Mouse (Mus musculus): ENCODE results near the gene Map1b. TPM values are rescaled to one million over a fixed set of nuclear protein-coding genes. Genes with fewer than 3 reads are reported as not detected.
A peak's percentile ranks its signal among the peaks of the same experiment; 100 is the strongest.

Gene Map1b
- polyA plus RNA-seq, 1 experiment from 2014 or later, result 460 TPM

DNA sequence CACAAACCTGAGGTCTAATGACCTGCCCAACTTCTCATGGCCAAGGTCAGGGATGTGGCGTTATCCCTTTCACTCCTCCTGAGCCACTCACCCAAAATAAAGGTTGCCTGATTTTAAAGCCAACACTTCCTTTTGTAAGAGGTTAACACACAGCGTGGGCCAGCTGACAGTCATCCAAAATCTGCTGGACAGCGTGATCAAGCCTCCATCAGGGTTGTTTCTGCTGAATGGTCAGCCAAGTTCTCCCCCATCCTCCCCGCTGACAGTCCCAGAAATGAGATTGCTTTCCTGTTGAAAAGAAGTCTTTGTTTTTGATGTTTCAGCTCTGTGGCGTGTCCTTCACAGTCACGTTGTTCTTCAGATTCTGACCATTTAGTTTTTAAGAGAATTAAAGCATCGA is 65.6 kb downstream of the Map1b start:
- peaks cover 62% of the 10 kb centered on the region for H3K4me1 ChIP-seq
- WGBS, result 89% methylated on average over 7 of the region's 7 CpGs
- H3K27ac ChIP-seq, result 0 out of 2 replicates have a peak overlapping the region, but pooled peaks have one; percentile 94

DNA sequence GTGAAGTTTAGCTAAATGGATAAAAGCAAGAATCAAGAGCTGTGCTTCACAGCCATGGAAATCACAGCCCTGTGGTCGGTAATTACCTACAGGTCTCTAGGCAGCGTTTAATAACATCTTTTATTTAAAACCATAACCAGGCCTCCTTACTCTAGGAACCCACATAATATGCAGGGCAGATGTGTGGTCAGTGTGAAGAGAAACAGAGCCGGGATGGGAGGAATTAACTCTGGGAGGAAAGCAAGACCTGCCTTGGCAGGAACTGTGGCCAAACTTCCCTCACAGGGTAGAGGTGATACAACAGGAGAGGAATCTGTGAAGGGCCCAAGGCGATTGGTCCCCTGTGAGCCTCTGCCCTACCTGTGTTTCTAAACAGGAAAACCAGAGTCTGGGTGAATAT is 66.8 kb downstream of the Map1b start:
- Histone ChIP-seq H3K27ac (peak overlapping the region; percentile 94), H3K27me3 (ENCODE audit: poor library complexity, severe bottlenecking) (no peaks in the 10 kb centered on the region), H3K36me3 (replicated peaks) (peaks cover 43% of the 10 kb centered on the region), H3K4me1 (peaks cover 69% of the 10 kb centered on the region), H3K4me3 (no peak overlapping the region), H3K9me3 (no peaks in the 10 kb centered on the region)
- no peak for DNase-seq (ENCODE audit: extremely low spot score, low spot score)
- WGBS, result 84% methylated on average over 4 of the region's 4 CpGs

More for the DNA sequence above, 65.6 kb downstream of the Map1b start:
- no peaks in the 10 kb centered on the region for H3K9me3 ChIP-seq
- DNase-seq (ENCODE audit: extremely low spot score, low spot score), result no peak
- H3K27me3 ChIP-seq (ENCODE audit: poor library complexity, severe bottlenecking), result no peaks in the 10 kb centered on the region
- peaks cover 51% of the 10 kb centered on the region for H3K36me3 ChIP-seq (replicated peaks)
- no peak overlapping the region for H3K4me3 ChIP-seq

DNA sequence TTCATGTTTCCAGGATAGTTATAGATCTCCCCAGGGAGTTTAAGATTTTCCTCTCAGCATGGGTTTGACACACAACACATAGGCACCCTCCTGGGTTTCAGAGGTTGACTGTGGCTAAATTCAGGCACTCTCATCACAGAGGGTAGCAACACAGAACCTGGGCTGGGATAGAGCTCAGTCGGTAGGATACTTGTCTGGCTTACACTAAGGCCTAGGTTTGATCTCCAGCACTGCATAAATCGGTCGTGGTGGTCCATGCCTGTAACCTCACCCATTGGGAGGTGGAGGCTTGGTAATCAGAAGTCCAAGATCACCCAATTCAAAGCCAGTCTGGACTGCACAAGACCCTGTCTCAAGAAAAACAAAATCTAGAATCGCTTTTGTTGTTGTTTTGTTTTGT is 68.1 kb downstream of the Map1b start:
- peaks cover 45% of the 10 kb centered on the region for H3K36me3 ChIP-seq (replicated peaks)
- H3K4me3 ChIP-seq, result no peak overlapping the region
- 40% methylated on average over 4 of the region's 4 CpGs for WGBS
- H3K27ac ChIP-seq, result peak overlapping the region; percentile 94
- DNase-seq (ENCODE audit: extremely low spot score, low spot score), result no peak
- peaks cover 82% of the 10 kb centered on the region for H3K4me1 ChIP-seq
- no peaks in the 10 kb centered on the region for H3K27me3 ChIP-seq (ENCODE audit: poor library complexity, severe bottlenecking)
- no peaks in the 10 kb centered on the region for H3K9me3 ChIP-seq

DNA sequence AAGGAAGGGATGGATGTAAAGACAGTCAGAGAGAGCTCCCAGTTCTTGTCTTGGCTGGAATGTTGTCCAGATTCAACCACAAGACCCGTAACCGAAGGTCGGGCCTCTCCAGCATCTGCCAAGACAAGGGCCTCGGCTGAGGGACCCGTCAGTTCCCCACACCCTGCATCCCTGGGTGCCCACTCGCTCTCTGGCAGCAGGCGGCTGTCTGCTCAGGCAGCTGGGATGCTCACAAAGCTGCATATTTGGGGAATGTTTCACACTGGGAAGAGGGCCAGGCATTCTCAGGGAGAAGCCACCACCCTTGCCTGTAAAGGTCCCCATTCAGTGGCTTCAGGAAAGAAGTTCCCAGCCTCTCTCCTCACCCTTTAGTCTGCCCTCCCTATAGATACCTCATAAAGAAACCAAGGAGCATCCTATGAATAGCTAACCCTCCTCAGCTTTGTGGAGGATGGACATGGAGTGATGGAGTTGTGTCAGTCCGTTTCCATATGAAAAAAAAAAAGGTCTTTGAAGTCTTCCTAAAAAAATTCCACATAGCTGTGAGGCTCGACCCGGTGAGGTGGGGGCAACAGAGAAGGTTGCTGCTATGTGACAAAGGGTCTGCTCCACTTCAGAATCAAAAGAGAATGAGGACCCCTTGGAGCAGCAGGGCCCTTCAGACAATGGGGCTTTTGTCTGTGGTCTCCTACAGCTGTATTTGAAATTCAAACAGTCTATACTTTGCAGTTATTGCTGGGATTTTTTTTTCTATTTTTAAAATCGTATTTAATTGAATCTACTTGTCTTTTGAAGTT is 68.7 kb downstream of the Map1b start:
- H3K27ac ChIP-seq, result peak overlapping the region; percentile 94
- H3K4me3 ChIP-seq, result peak overlapping the region; percentile 57
- H3K36me3 ChIP-seq (replicated peaks), result peaks cover 41% of the 10 kb centered on the region
- H3K9me3 ChIP-seq, result no peaks in the 10 kb centered on the region
- peak; percentile 29 for DNase-seq (ENCODE audit: extremely low spot score, low spot score)
- peaks cover 89% of the 10 kb centered on the region for H3K4me1 ChIP-seq
- H3K27me3 ChIP-seq (ENCODE audit: poor library complexity, severe bottlenecking), result no peaks in the 10 kb centered on the region
- 49% methylated on average over 11 of the region's 11 CpGs for WGBS

DNA sequence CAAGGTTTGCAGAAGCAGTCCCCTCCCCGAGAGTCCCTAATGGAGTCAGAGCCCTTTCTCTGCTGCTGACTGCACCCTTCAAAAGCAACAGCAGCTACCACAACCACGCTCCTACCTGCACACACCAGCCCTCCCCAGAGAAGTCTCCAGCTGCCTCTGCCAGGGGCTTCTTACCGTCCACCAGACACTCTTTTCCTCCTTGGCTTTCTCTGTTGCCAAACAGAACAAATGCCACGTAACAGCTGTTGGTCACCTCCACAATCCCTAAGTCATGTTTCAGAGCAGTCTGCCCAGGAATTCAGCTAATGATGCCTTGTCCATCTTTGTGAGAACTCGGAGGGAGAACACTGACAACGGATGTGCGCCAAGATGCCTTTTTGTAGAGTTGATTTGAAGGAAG is 69.3 kb downstream of the Map1b start:
- H3K9me3 ChIP-seq, result no peaks in the 10 kb centered on the region
- peaks cover 46% of the 10 kb centered on the region for H3K36me3 ChIP-seq (replicated peaks)
- no peaks in the 10 kb centered on the region for H3K27me3 ChIP-seq (ENCODE audit: poor library complexity, severe bottlenecking)
- 78% methylated on average over 7 of the region's 7 CpGs for WGBS
- peaks cover 95% of the 10 kb centered on the region for H3K4me1 ChIP-seq
- H3K27ac ChIP-seq, result peak overlapping the region; percentile 94
- peak overlapping the region; percentile 57 for H3K4me3 ChIP-seq
- no peak for DNase-seq (ENCODE audit: extremely low spot score, low spot score)

DNA sequence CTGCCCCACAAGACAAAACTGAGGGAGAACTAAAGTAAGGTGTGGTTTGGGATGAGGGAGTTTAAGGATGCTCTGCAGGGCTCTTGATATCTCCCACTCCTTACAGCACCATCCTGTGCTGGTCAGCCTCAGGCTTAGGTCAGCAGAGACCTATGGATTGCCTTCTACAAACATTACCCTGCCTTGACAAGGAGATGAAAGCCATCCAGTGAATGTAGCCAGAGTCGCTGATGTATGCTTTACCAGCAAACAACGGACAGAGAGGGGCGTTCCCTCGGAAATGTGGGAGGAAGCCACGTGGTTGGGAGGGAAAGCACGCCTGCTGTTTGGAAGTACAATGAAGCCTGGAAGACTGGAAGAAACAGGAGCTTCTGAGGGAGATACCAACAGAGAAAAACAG is 71.5 kb downstream of the Map1b start:
- WGBS, result 2% methylated on average over 6 of the region's 6 CpGs
- Histone ChIP-seq H3K27ac (peak overlapping the region; percentile 94), H3K4me1 (peaks cover 94% of the 10 kb centered on the region), H3K36me3 (replicated peaks) (peaks cover 52% of the 10 kb centered on the region), H3K4me3 (peak overlapping the region; percentile 57), H3K9me3 (no peaks in the 10 kb centered on the region; the same call in 1 of the 2 replicates), H3K27me3 (ENCODE audit: poor library complexity, severe bottlenecking) (no peaks in the 10 kb centered on the region)
- DNase-seq (ENCODE audit: extremely low spot score, low spot score), result peak; percentile 84

DNA sequence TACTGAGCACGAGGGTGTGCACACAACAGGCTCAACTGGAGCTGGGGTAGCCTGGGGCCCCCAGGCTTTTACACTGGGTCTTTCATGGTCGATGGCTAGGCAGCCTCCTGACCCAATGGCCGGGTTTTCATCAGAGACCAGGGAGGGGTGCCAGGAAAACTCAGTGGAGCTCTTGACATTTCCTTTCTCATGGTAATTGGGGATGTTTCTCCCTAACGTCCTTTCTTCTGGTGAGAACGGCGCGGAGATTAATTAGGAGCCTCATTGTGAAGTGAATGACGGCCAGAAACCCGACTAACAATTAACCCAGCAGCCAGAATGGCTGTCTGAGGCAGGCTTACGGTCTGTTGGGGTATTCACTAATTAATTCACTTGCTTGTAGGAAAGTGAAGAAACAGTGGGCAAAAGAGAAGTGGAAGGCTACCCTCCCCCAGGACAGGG is 71.9 kb downstream of the Map1b start:
- peak; percentile 86 for DNase-seq (ENCODE audit: extremely low spot score, low spot score)

DNA sequence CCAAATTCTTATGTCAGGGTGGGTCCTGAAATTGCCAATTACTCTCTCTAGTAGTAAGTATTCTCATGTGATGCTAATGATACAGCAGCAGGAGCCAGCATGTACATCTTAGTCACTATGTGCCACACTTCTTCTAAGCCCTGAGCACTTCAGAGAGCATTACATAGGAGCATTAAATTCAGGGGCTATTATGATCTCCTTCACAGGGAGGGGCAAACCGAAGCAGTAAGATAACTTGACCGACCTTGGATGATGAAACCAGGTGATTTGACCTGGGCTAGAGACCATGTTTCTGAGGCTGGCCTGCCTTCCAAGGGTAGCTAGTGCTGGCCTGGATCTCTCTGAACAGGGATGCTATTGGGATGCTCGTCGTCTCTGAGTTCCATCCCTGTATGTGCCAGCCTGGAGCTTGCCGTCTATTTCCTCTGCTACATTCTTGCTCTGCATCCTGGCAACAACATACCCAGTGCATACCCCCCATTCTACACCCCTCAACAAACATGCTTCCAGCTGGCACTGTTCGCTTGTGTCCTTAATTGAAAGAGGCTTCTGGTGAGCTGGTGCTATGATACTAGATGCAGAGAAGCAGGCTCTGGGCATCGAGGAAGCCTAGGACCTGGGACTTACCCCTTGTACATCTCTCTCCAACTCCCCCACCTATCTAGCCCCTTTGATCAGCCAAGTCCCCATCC is 72.7 kb downstream of the Map1b start:
- peak overlapping the region; percentile 94 for H3K27ac ChIP-seq

More for the DNA sequence above, 71.9 kb downstream of the Map1b start:
- H3K4me1 ChIP-seq, result peaks cover 90% of the 10 kb centered on the region
- H3K27ac ChIP-seq, result peak overlapping the region; percentile 94
- H3K27me3 ChIP-seq (ENCODE audit: poor library complexity, severe bottlenecking), result no peaks in the 10 kb centered on the region
- H3K9me3 ChIP-seq, result no peaks in the 10 kb centered on the region; the same call in 1 of the 2 replicates
- peak overlapping the region; percentile 57 for H3K4me3 ChIP-seq
- 5% methylated on average over 10 of the region's 10 CpGs for WGBS
- H3K36me3 ChIP-seq (replicated peaks), result peaks cover 52% of the 10 kb centered on the region

DNA sequence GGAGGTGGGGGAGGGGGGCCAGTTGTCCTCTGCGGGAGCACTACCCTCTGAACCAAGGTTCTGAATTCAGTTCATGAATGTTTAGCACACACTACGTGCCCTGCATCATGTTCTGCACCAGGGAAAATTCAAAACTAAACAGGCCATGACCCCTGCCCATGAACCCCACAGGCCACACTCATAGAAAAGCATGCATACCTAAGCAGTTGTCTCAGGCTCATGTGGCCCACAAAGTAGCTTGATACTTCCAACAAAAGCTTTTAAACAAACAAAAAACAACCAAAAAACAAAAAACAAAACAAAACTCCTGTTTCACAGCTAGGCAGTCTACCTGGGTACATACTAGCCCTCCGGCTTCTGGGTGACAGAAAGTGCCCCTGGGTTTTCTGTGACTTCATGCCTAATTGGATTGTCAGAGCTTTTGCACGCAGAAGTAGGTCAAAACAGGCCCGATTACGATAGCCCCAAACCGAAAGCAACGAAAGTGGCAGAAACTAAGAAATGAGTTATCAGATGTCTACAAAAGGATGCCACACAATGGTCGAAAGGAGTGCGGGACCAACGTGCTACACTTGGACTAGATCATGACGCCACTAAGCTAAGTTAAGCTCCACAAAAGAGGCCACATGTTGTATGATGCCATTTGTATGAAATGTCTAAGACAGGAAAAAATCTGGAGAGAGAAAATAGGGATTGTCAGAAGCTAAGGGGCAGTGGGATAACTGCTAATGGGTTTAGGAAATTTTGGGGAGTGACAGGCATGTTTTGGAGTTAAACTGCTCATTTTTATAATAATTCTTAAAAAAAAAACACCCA is 73.7 kb downstream of the Map1b start:
- no peaks in the 10 kb centered on the region; the same call in 1 of the 2 replicates for H3K9me3 ChIP-seq
- DNase-seq (ENCODE audit: extremely low spot score, low spot score), result peak; percentile 18
- H3K4me3 ChIP-seq, result peak overlapping the region; percentile 57
- no peaks in the 10 kb centered on the region for H3K27me3 ChIP-seq (ENCODE audit: poor library complexity, severe bottlenecking)
- H3K4me1 ChIP-seq, result peaks cover 72% of the 10 kb centered on the region
- 40% methylated on average over 12 of the region's 12 CpGs for WGBS
- peak overlapping the region; percentile 94 for H3K27ac ChIP-seq
- H3K36me3 ChIP-seq (replicated peaks), result peaks cover 65% of the 10 kb centered on the region

More for the DNA sequence above, 72.7 kb downstream of the Map1b start:
- H3K36me3 ChIP-seq (replicated peaks), result peaks cover 55% of the 10 kb centered on the region
- no peaks in the 10 kb centered on the region; the same call in 1 of the 2 replicates for H3K9me3 ChIP-seq
- no peaks in the 10 kb centered on the region for H3K27me3 ChIP-seq (ENCODE audit: poor library complexity, severe bottlenecking)
- peak; percentile 44 for DNase-seq (ENCODE audit: extremely low spot score, low spot score)
- H3K4me1 ChIP-seq, result peaks cover 82% of the 10 kb centered on the region
- 33% methylated on average over 7 of the region's 7 CpGs for WGBS
- H3K4me3 ChIP-seq, result peak overlapping the region; percentile 57

DNA sequence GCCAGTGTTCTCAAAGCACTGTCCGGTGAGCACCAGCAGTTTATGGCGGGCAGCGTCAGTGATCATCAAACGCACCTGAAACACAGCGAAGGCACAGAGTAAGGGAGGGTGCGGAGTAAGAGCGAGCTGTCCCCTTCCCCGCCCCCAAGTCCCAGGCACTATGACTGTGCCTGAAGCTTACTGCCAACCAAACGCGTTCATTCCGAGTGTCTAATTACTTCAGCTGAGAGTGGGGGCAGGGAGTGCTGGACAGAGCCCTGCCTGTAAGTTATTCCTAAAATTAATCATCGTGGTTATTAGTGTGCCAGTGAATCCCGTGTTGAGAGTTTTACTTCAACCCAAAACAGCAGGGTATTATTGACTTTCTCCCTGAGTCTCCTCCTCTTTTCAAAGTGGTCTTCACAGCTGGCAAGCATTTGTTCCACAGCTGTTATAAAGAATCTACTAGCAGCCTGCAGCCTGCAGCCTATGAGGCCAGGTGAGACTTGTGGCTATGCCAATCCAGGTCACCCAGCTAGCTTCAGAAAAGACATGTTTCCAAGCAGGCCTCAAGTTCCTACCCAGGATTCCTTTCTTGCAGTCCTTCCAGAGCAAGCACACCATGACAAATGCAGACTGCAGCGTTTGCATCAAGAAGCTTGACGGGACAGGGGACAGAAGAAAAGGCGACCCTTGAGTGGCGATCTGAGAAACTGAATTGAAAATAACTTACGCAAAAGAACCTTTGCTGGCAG is 74.5 kb downstream of the Map1b start:
- H3K4me1 ChIP-seq, result peaks cover 64% of the 10 kb centered on the region
- peak overlapping the region; percentile 94 for H3K27ac ChIP-seq
- peaks cover 67% of the 10 kb centered on the region for H3K36me3 ChIP-seq (replicated peaks)
- no peaks in the 10 kb centered on the region; the same call in 1 of the 2 replicates for H3K9me3 ChIP-seq
- peak overlapping the region; percentile 57 for H3K4me3 ChIP-seq
- DNase-seq (ENCODE audit: extremely low spot score, low spot score), result peak; percentile 30
- WGBS, result 46% methylated on average over 18 of the region's 18 CpGs
- no peaks in the 10 kb centered on the region for H3K27me3 ChIP-seq (ENCODE audit: poor library complexity, severe bottlenecking)

DNA sequence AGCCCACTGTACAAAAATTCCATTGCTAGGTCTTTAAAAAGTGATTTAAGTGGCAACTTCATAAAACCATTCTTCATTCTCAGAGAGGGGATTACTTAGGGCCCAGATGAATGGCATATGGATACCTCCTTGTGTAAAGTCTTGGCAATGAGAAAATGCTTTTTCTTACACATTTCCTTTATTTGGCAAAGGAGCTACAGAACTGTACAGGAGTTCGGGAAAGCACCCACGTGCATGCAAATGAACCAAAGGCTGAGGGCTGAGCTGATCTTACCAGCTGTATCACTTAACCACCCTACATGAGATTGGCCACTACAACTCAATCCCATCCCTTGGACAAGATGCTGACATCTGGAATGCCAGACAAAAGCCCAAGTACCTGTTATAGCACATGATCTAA is 76.1 kb downstream of the Map1b start:
- no peak overlapping the region for H3K27ac ChIP-seq
- WGBS, result 98% methylated on average over 2 of the region's 2 CpGs

DNA sequence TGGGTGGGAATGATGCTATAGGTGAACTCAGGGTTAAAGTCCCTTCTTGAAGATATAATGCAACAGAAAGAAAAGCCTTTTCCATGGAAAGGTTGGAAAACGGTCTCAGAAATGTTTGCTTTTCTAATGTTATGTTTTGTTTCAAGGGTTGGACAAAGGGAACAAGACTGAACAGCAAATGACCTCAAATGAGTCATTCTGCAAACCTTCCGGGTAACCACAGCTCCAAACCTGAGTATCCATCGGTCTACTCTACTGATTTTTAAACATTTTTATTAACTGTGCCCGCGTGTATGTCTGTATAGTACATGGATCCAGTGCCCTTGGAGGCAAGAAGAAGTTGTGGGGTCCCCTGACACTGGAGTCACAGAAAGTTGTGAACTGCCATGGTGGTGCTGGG is 77.0 kb downstream of the Map1b start:
- 92% methylated on average over 5 of the region's 5 CpGs for WGBS
- Histone ChIP-seq H3K36me3 (replicated peaks) (peaks cover 88% of the 10 kb centered on the region), H3K4me1 (peaks cover 39% of the 10 kb centered on the region)

More for the DNA sequence above, 76.1 kb downstream of the Map1b start:
- no peaks in the 10 kb centered on the region; the same call in 1 of the 2 replicates for H3K9me3 ChIP-seq
- H3K4me3 ChIP-seq, result no peak overlapping the region
- H3K4me1 ChIP-seq, result peaks cover 48% of the 10 kb centered on the region
- H3K36me3 ChIP-seq (replicated peaks), result peaks cover 79% of the 10 kb centered on the region
- no peaks in the 10 kb centered on the region for H3K27me3 ChIP-seq (ENCODE audit: poor library complexity, severe bottlenecking)
- DNase-seq (ENCODE audit: extremely low spot score, low spot score), result no peak

More for the DNA sequence above, 77.0 kb downstream of the Map1b start:
- H3K9me3 ChIP-seq, result no peaks in the 10 kb centered on the region; the same call in 1 of the 2 replicates
- H3K4me3 ChIP-seq, result no peak overlapping the region
- no peak for DNase-seq (ENCODE audit: extremely low spot score, low spot score)
- H3K27ac ChIP-seq, result no peak overlapping the region
- no peaks in the 10 kb centered on the region for H3K27me3 ChIP-seq (ENCODE audit: poor library complexity, severe bottlenecking)

Data from forebrain, embryonic 10.5 days (tissue).